Mouse (Mus musculus) thymus, adult 2 months (tissue): Measurements from ENCODE around the gene Rad54l. TPM values are rescaled to one million over a fixed set of nuclear protein-coding genes. Genes with fewer than 3 reads are reported as not detected.

Experiments
- DNase-seq: peaks from one replicate; pipeline ENCODE4 v3.0.0; 2021
- H3K27ac ChIP-seq: fragments of 200-500 bp; 2 replicates; pipeline ENCODE4 v1.5.1; 2012; ENCODE audit warnings: low read length, control low read depth; ENCODE audit not compliant: control insufficient read depth, insufficient read depth
- H3K27me3 ChIP-seq: fragments of 200-500 bp; 2 replicates; pipeline ENCODE4 v1.6.1; 2012; ENCODE audit warnings: mild to moderate bottlenecking, low read length, moderate library complexity, mixed read lengths; ENCODE audit not compliant: control insufficient read depth, insufficient read depth
- H3K36me3 ChIP-seq: fragments of 200-500 bp; 2 replicates; pipeline ENCODE4 v1.6.1; 2012; ENCODE audit warnings: mild to moderate bottlenecking, low read length, moderate library complexity; ENCODE audit not compliant: control insufficient read depth, insufficient read depth
- H3K4me1 ChIP-seq: fragments of 200-500 bp; replicated peaks from 2 replicates; pipeline ENCODE4 v1.6.1; 2012; ENCODE audit warnings: low read length; ENCODE audit not compliant: control insufficient read depth, insufficient read depth
- H3K4me3 ChIP-seq: fragments of 200-500 bp; 2 replicates; pipeline ENCODE4 v1.5.1; 2012; ENCODE audit warnings: mild to moderate bottlenecking, low read length, control low read depth, moderate library complexity; ENCODE audit not compliant: control insufficient read depth, insufficient read depth
- CTCF ChIP-seq: fragments of 200-500 bp; IDR thresholded peaks from 2 replicates; pipeline ENCODE4 v1.5.1; 2012; ENCODE audit warnings: mild to moderate bottlenecking, control low read depth, low read length, moderate library complexity, borderline replicate concordance; ENCODE audit not compliant: control insufficient read depth, poor library complexity, insufficient read depth; ENCODE audit errors: extremely low read depth
- POLR2A ChIP-seq: fragments of 200-500 bp; IDR thresholded peaks from 2 replicates; pipeline ENCODE4 v1.6.1; 2012; ENCODE audit warnings: mild to moderate bottlenecking, low read length, control low read depth, moderate library complexity; ENCODE audit not compliant: control insufficient read depth, poor library complexity, insufficient read depth; ENCODE audit errors: extremely low read depth
- WGBS: fragments of 180-500 bp; shearing (Covaris S2); methylation state at CpG from one replicate; pipeline ENCODE4 v1.1.7; 2018; 5-methylcytosine and 5-hydroxymethylcytosine counted together
- polyA plus RNA-seq: library from polyadenylated mRNA; depleted of rRNA; stranded (reverse); fragments of >200 nt; gene quantifications from 2 replicates; pipeline ENCODE4 v1.2.3, GENCODE M21; 2012

Rad54l gene
- polyA plus RNA-seq, 1 experiment = 12.7 TPM

DNA sequence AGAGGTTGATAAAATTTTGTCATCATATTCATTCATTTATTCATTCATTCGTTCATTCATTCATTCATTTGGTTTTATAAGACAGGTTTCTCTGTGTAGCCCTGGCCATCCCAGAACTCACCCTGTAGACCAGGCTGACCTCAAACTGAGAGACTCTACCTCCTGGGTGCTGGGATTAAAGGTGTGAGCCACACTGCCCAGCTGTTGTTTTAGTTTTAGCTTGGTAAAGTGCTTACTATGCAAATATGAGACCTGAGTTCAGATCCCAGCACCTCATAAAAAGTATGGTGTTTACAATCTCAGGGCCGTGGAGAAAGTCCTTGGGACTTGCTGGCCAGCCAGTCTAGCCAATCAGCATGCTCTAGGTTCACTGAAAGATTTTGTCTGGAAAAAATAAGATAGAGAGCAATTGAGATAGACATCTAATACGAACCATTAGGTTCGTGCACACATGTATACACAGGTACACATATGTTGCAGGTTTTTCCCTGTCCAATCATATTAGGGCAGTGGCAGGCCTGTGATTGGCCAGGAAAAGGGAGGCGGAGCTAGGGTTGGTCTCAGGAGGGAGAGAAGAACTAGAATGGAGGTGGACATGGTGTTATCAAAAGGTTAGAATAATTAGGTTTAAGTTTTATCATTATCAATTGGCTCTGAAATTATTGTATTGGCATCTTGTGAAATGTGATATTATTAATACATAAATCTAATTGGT, 64.3 kb downstream of the Rad54l start:
- H3K27ac ChIP-seq = no peak overlapping the region
- 87% methylated on average over 5 of the region's 5 CpGs for WGBS
- H3K27me3 ChIP-seq = no peaks in the 10 kb centered on the region
- TF ChIP-seq CTCF (no peak), POLR2A (no peak)
- no peak overlapping the region for H3K4me3 ChIP-seq
- no peaks in the 10 kb centered on the region for H3K36me3 ChIP-seq
- DNase-seq = no peak
- H3K4me1 ChIP-seq = no peaks in the 10 kb centered on the region

DNA sequence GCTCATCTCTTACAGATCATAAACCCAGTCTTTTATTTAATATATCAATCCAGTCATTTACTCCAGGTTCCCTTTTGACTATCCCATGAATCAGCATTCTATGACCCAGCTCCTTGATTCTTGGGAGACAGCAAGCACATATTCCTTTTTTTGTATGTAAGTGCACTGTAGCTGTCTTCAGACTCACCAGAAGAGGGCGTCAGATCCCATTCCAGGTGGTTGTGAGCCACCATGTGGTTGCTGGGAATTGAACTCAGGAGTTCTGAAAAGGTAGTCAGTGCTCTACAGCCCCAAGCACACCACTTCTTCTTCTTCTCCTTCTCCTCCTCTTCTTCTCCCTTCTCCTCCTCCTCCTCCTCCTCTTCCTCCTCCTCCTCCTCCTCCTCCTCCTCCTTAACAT, 65.9 kb downstream of the Rad54l start:
- WGBS = 31% methylated on average over 1 of the region's 1 CpGs
- Histone ChIP-seq H3K4me1 (peaks cover 4% of the 10 kb centered on the region), H3K27ac (no peak overlapping the region), H3K27me3 (no peaks in the 10 kb centered on the region), H3K36me3 (no peaks in the 10 kb centered on the region), H3K4me3 (no peak overlapping the region)
- DNase-seq = no peak
- TF ChIP-seq POLR2A = no peak
- no peak for TF ChIP-seq CTCF

DNA sequence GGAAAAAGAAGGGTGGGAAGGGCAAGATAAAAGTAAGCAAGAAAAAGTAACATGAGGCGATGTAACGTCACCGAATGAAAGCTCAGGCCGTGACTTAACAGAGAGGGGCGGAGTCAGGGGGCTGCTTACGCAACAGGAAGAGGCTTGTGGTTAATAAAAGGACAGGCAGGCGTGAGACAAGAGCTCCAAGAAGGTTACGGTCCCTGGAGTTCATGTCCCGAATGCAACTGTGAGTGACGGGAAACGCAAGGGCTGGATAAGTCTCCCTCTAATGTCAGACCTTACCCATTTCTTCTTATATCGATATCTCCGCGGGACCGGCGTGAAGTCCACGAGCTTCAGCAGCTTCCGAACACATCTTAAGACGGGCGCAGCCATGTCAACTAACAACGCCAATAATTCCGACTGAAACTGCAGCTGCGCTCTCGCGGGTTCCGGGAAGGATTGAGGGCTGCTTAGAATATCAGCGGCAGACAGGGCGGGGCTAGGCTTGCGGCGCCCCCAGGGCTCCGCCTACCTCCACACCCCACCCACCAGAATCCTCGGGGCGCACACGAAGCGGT, 70.0 kb downstream of the Rad54l start, which contains the start of gene Nsun4:
Nsun4 (minus strand) TSS at position 478 of the 563 bp plus-strand sequence.
- Histone ChIP-seq H3K36me3 (no peaks in the 10 kb centered on the region), H3K4me1 (peaks cover 11% of the 10 kb centered on the region), H3K4me3 (peak within 1 kb of the TSS; percentile 87), H3K27me3 (no peaks in the 10 kb centered on the region), H3K27ac (peak within 1 kb of the TSS; percentile 96)
- peak; percentile 29 for TF ChIP-seq POLR2A
- TF ChIP-seq CTCF = peak; percentile 43; the same call in 1 of the 2 replicates
- DNase-seq = peak; percentile 92
- WGBS = under 1% methylated on average over 35 of the region's 35 CpGs

DNA sequence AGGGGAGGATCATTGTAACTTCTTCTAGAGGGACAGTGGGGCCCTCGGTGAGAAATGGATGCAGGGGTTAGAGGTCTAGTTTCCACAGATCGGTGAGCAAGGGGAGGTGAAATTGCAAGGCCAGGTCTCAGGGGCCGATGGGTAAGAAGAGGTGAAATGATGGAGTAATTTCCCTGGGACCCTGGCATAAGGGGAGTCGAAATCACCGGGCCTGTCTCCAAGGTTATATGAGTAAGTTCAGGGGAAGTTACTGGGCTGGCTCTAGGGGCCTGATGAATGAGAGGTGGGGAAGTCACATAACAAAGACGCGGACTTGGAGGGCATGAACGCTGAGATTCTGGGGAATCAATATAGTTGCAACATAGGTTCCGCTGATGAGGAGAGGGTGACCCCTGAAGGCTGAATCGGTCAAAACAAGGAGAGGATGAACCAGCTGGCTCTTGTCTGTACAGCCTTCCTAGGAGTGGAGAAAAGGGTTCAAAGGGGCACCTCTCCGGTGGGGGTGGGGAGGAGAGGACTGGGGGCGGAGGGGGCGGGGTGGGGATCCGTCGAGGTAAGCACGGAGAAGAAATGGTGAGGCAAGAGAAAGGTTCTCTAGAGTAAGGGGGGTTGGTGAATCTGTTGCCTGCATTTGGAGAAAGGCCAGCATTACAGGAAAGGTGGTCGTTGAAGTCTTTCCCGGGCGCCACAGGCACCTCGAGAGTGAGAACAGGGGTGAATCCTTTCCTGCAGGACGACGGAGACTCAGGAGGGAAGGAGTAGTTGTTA, 70.8 kb downstream of the Rad54l start:
- H3K27me3 ChIP-seq = no peaks in the 10 kb centered on the region
- peaks cover 3% of the 10 kb centered on the region for H3K36me3 ChIP-seq
- TF ChIP-seq POLR2A = no peak
- no peak for TF ChIP-seq CTCF
- 13% methylated on average over 22 of the region's 22 CpGs for WGBS
- H3K4me3 ChIP-seq = peak overlapping the region; percentile 87
- peak overlapping the region; percentile 96 for H3K27ac ChIP-seq
- H3K4me1 ChIP-seq = peaks cover 11% of the 10 kb centered on the region
- peak; percentile 73 for DNase-seq

DNA sequence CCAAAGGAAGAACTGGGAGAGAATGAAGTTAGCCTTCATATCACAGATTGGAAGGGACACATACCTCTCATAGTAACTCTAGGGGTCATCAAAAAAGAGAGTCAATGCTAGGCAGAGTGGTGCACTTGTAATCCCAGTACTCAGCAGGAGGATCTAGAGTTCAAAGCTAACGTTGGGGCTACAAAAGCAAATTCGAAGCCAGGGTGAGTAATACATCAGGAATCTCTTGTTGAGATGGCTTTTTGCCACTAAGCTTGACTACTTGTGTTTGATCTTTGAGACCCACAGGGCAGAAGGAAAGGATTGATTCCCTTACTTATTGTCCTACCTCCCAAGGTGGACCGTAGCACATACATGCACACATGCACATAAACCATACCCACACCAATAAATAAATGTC, 74.3 kb downstream of the Rad54l start:
- Histone ChIP-seq H3K27me3 (no peaks in the 10 kb centered on the region), H3K27ac (no peak overlapping the region), H3K4me1 (peaks cover 11% of the 10 kb centered on the region), H3K4me3 (no peak overlapping the region), H3K36me3 (peaks cover 10% of the 10 kb centered on the region)
- no peak for TF ChIP-seq POLR2A
- no peak for TF ChIP-seq CTCF
- WGBS = 93% methylated on average over 3 of the region's 3 CpGs
- DNase-seq = no peak

DNA sequence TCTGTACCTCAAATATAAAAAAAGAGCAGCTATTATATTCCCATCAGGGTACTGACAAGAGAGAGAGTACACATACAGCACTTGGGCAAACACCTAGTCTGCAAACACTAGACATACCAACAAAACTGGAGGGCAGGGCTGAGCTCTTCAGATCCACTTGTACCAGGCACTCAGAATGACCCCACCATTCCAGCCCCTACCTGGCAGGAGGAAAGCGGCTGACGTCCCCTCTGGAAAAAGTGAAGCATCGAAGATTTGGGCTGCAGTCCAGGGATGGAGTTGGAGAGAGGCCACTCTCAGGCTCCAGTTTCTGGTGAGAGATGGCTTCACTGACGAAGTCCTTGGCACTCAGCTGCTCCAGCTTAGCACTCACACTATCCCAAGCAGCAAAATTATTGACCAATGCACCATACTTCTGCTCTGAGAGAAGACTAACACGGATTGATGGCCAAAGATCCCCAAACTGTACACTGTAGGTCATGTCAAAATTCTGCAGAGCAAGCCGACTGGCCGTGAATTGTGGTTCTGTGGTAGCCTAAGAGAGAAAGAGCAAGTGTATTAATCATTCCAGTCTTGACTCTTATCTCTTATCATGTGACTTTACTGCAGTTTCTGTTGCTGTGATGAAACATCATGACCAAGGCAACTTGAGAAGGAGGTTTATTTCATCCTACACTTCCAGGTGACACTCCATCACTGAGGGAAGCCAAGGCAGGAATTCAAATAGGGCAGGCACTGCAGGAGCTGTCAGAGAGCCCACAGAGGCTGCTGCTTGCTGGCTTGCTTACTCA, 75.2 kb downstream of the Rad54l start:
- no peak for TF ChIP-seq CTCF
- no peak for TF ChIP-seq POLR2A
- H3K4me3 ChIP-seq = no peak overlapping the region
- H3K27ac ChIP-seq = no peak overlapping the region
- H3K27me3 ChIP-seq = no peaks in the 10 kb centered on the region
- no peak for DNase-seq
- peaks cover 13% of the 10 kb centered on the region for H3K36me3 ChIP-seq
- peaks cover 11% of the 10 kb centered on the region for H3K4me1 ChIP-seq
- 91% methylated on average over 7 of the region's 7 CpGs for WGBS
